Mouse (Mus musculus) G1E (cell line): Measurements from ENCODE around the gene Dscam.

Experiments used
- CTCF ChIP-seq: IDR thresholded peaks from 2 replicates; pipeline ENCODE4 v1.5.1; 2012; ENCODE audit warnings: low read depth, low read length, inconsistent platforms, mixed read lengths
- GATA2 ChIP-seq: IDR thresholded peaks from 2 replicates; pipeline ENCODE4 v1.6.1; 2012; ENCODE audit warnings: low read depth, low read length, inconsistent platforms, borderline replicate concordance
- POLR2AphosphoS5 ChIP-seq: IDR thresholded peaks from 2 replicates; pipeline ENCODE4 v1.6.1; 2012; ENCODE audit warnings: low read depth, low read length, inconsistent platforms; ENCODE audit not compliant: insufficient replicate concordance

DNA sequence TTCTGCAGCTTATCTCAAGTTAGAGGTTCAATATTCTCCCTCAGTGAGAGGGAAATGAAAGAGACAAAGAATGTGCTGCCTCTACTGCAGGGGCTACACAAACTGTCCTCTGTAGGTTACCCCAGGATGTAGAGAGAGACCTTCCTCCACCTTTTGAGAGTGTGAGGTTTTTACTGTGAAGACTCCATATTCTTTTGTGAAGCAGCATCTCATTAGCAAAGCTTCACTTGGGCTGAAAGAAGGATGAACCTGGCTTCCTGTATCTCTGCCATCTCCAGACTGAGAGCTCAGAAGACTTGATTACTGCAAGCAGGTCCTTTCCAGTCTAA lies 163.7 kb downstream of the Dscam start:
- no peak for TF ChIP-seq CTCF
- no peak for TF ChIP-seq POLR2AphosphoS5
- no peak for TF ChIP-seq GATA2
